Mouse (Mus musculus): ENCODE data around the gene Slc52a3.

Gene Slc52a3

DNA sequence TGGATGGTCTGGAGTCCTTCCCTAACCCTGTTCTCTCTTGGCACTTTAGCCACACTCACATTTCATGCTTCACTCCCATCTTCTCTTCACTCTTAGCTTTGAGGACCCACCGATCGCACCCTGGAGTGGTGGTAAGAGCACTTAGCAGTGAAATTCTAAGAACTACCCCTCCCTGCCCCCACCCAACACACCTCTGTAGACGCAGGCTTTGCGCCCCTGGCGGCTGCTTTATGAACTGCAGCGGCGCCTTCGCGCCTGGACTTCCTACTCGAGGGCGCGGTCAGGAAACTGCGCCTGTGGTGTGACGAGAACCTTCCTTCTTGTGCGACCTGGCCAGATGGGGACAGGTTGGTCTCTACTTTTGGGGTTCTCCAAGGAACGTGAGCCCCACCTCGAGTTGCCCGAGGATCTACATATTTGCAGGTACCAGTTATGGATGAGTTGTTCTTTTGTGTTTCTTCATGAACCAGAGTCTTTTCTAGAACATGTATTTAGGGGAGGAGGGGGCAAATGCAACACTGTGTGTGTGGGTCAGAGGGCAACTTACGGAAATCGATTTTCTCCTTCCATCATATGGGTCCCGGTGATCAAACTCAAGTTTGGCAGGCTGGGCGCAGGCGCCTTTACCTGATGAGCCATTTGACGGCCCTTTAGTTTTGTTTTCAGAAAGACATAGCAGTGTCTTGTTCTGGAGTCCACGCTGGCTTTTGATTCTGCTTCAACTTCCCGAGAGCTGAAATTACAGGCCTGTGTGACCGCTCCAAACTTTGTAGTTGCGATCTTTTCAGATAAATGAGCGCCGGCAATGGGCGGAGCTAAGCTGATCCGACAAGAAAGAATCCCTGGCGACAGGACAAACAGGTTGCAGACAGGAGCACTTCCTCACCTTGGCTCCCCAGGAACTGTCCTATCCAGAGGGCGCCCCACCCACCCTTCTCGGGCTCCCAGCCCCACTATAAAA, at the start of gene Slc52a3:
Gene Slc52a3 (plus strand): TSS at position 283 of the 961 bp plus-strand sequence.
- peak; percentile 82 to 90 for DNase-seq (ENCODE audit: low spot score in 2 of 2)

DNA sequence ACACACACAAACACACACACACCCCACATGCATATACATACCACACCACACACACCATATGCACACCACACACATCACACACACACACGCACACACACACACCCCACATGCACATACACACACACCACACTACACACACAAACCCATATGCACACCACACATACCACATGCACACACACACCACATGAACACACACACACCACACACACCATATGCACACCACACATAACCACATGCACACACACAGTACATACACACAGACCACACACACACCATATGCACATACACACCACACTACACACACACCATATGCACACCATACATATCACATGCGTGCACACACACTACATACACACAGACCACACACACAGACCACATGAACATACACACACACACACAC, 48.7 kb upstream of the Slc52a3 start:
- no peak for DNase-seq (ENCODE audit: low spot score in 2 of 2)

- DNase-seq (ENCODE audit: low spot score in 2 of 2) = no peak
These were observed 48.0 kb upstream of the Slc52a3 start for GRCm38 (mm10) chr2:151948311-151948710.

DNA sequence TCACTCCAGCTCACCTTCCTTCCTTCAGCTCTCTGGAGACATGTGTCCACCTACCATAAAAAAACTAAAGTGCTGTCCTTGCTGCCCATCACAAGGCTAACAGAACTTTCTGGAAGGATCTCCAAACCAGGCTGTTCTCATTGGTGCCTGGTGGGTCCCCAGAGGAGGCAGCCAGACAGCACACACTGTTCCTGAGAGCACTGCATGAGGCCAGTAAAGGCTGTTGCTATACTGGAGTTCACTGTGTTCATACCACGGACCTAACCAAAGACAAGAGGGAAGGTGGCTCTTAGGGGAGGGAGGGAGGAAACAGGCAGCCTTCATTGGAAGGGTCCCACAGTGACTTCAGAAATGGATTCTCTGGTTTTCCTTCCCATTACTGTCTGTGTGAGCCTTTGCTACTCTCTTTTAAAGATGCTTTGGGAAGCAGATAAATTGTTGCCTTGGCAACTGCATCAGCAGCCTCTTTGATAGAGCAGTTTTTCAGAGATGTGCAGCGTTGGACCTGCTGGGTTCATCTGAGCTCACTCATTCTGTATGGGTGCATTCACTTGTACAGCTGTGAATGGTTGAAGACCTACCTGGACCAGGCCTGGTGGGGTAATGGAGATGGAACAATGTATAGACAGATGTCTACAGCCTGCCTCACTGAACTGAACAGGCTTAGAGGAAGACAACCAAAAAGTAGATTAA, 47.1 kb upstream of the Slc52a3 start:
- no peak for DNase-seq (ENCODE audit: low spot score in 2 of 2)

DNA sequence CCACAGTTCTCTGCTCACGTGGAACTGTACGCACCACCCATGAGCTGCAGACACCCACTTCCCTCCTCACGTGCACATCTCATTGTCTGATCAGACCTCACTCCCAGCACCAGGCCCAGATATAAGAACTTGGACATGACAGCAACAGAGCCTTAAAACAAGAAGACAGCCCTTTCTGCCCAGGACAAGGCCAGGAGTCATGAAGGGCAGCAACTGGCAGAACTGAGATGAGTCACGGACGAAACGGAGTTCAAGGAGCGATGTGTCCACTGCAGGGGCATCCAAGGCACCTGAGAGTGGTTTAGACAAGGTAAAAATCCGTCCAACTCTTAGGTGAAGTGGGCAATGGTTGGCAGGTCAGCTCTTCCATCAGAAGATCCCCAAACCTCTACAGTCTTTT, 42.6 kb upstream of the Slc52a3 start:
- DNase-seq (ENCODE audit: low spot score in 2 of 2) = no peak

DNA sequence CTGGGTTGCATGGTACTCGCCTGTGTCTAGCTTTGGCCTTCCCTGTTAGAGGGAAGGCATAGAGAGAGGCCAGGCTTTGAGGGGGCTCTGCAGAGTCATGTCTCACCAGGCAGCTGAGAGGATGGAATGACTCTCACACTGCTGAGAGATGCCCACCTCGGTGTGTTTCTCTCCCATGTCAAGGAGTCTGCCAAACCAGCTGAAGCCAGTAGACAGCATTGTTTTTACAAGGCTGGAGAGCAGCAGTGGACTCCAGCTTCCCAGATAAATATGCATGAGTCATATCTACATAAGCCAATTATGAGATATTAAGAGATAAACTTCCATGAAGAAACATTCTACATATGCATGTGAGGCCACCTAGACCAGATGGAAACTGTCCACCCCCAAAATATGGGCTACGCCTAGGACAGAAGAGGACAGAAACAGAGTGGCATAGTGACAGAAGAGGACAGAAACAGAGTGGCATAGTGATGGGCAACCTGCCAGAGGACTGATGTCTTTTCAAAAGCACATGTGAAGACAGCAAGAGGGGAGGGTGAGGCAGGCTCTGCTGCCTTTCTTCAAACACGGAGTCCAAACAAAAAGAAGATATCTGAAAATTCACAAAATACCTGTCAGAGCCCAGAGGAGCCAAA, 39.7 kb upstream of the Slc52a3 start:
- DNase-seq (ENCODE audit: low spot score in 2 of 2) = no peak

DNA sequence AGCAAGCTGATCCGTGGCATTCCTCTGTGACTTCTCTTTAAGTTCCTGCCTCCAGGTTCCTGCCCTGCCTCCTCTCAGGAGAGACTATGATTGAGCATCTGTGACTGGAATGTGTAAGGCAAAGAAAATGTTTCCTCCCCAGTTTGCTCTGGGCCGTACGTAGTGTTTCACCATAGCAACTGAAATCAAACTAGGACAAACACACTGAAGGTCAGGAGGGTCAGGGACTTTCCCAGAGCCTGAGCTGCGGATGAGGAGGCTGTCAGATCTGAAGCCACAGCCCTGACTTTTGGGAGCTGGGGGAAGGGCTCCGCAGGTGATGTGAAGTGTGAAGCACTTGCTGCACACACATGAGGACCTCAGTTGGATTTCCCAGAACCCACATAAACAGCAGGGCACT, 37.0 kb upstream of the Slc52a3 start:
- DNase-seq (ENCODE audit: low spot score in 2 of 2) = no peak

DNA sequence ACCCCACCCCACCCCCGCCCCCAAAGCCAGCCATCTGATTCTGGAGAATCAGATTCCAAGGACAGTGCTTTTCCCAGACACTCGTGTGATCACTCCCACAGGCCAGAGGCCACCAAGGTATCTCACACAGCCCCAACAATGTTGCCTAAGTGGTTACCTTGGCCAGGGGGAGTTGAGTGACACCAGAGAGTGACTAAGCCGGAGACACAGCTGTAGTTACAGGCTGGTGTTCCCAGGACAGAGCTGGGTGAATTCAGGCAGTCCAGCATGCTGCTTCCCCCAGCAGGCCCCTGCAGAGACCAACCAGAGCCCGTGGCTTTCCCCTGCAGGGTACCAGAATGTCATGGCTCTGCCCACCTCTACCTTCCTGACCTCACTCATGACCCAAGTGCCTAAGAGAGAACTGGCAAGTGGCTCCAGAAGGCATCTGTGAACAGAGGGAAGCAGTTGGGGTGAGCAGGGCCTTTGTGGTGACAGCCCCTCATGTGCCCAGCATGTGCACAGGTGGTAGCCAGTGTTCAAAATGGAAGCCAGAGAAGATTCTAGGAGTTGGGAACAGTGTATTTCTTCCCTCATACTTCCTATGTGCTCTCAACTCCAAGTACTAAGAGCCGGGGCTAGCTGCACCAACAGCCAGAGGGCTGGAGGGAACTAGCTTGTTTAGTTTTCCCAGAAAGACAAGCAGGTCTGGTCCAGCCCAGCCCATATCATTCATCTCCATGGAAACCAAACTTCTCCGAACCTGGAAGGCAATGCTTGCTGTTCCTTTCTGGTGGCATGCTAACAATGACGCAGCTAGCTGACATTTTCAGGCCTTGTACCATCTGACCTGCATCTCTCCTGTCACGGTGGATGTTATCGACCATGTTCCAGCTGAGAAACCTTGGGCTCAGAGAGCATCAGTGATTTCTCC, 34.8 kb upstream of the Slc52a3 start:
- no peak for DNase-seq (ENCODE audit: low spot score in 2 of 2)

- DNase-seq (ENCODE audit: low spot score in 2 of 2) = peak; percentile 72 to 81
These were observed 33.8 kb upstream of the Slc52a3 start for GRCm38 (mm10) chr2:151962474-151962873.

- DNase-seq (ENCODE audit: low spot score in 2 of 2) = no peak
These were observed 33.0 kb upstream of the Slc52a3 start for GRCm38 (mm10) chr2:151963319-151963718.

GRCm38 (mm10) chr2:151964052-151964451, 32.3 kb upstream of the Slc52a3 start:
- DNase-seq (ENCODE audit: low spot score in 2 of 2) = no peak

- no peak for DNase-seq (ENCODE audit: low spot score in 2 of 2)
These were observed 29.0 kb upstream of the Slc52a3 start for GRCm38 (mm10) chr2:151967176-151967750.

DNA sequence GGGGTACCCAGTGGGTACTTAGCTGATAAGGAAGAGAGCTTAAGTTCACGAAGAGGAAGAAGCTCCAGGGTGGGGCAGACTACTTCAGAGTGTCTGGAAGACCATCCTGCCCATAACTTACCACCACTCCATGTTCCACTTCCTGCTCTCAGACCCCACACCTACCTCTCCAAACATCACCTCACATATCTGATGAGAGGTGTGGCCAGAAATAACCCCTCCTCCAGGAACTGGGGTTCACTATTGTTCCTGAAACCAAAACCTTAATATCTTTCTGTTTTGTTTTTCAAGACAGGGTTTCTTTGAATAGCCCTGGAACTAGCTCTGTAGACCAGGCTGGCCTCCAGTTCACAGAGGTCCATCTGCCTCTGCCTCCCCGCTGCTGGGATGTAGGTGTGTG, 28.5 kb upstream of the Slc52a3 start:
- DNase-seq (ENCODE audit: low spot score in 2 of 2) = no peak

DNA sequence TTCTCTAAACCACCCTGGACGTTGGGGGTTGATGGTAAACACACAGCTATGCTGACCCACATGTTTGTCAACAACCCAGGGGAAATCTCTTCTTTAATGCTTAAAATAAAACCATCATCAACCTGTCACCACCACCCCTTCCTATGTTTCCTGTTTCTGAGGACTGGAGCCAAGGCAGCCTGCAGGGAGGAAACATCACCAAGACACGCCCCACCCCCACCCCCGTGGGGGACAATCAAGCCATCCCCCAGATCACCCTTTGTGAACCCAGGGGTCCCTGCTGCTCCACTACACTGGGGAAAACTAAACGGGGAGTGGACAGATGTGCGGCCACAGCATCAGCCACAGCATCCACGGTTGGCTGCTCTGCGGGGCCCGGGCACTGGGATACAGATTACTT, 27.9 kb upstream of the Slc52a3 start:
- DNase-seq (ENCODE audit: low spot score in 2 of 2) = no peak

DNA sequence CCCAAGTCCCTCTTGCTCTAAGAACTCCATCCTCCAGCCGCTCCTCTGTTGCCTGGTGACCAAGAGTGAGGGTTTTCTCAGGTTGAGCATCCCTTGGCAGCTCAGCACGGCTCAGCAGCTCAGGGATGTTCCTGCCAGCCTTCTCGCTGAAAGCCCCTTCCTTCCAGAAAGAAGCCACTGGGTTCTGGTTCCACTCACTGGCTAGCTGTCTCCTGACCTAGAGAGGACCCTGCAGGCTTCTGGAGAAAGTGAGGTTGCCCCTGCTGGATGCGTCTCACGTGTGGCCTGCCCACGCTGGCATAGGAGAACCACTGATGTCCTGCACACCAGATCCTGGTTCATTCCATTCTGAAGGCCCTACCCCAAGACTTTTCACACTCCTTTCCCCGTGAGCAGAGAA, 27.3 kb upstream of the Slc52a3 start:
- DNase-seq (ENCODE audit: low spot score in 2 of 2) = peak in 1 of 2 experiments; percentile 54

DNA sequence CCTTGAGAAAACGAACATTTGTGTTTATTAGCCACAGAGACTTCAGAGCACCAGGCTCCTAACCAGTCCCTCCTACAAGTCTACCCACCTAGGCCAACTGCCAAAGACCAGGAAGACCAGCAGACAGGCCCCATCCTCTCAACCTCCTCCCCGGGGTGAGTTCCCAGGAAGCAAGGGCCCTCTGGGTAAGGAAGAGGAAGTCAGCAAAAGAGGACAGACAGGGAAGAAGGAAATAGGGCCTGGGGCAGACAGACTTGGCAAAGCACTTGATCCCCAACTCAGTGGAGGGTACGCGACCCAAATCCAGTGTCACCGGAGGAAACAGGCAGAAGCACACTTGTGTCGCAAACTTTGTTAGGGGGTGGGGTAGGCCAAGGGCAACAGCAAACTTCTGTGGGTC, 26.9 kb upstream of the Slc52a3 start:
- DNase-seq (ENCODE audit: low spot score in 2 of 2) = peak in 1 of 2 experiments; percentile 57

DNA sequence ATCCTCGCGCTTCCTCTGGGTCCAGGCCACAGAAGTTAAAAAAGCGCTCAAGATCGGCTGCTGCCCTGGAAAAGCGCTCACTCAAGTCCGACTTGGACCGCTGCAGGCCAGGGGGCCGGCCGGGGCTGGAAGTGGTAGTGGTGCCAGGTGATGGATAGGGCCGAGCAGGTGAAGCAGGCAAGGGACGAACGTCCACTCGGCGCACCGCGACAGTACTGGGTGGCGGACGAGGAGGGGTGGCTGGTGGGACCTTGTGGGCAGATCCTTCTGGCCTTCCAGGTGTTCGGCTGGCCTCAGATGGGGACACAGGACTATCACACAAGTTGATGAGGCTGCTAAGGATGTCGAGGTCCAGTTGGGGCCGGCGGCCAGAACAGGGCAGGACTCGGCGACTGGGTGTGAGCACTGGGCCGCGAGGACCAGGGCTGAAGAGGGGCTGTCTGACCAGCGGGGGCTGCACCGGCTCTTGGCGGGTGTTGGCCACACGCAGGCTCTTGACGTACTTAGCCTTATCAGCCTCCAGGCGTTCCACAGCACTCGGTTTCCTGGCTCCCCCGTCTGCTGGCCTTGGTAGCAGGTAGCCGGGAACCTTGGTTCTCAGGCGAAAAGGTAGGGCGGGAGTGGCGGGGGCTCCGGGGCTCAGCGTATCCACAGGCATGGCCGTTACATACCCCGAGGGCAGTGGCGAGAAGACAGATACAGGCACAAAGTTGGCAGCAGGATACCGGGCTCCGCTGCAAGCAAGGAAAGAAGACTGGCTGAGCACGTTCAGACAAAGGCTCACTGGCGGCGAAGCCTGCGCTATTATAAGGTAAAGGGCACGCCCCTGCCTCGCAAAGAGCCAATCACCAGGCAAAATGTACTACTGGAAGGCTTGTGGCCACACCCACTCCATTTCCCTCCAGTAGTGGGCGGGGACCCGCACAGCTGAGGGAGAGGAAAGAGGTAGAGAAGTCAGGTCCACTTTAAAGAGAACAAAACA, 25.8 kb upstream of the Slc52a3 start:
- peak; percentile 82 to 86 for DNase-seq (ENCODE audit: low spot score in 2 of 2)

DNA sequence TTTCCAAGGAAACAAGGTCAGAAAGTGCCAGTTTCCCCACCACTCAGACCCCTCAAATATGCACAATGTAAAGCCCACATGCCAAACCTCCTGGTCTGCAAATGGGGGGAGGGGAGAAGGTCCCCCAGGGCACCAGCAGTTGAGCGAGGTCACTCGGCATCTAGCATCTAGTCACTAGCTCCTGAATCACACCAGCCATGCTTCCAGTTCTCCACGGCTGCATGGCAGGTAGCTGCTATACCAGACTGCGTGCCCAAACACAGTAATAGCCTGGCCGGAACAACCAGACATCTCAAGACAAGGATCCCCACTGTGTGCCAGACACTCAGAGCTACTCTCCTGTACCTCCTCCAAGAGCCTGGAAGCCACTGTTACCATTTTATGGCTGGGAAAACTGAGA, 24.6 kb upstream of the Slc52a3 start:
- peak in 1 of 2 experiments; percentile 55 for DNase-seq (ENCODE audit: low spot score in 2 of 2)

- no peak for DNase-seq (ENCODE audit: low spot score in 2 of 2)
These were observed 23.3 kb upstream of the Slc52a3 start for GRCm38 (mm10) chr2:151972880-151973594.

Data from urinary bladder, postnatal 4 days (tissue).